Mouse (Mus musculus) left cerebral cortex, postnatal 10 days (tissue): ENCODE results near the gene Fam234b. TPM values are rescaled to one million over a fixed set of nuclear protein-coding genes. Genes with fewer than 3 reads are reported as not detected.

Experiments used
- DNase-seq, 2 experiments: peaks; one replicate each; pipeline ENCODE4 v3.0.0; 2021 to 2022; ENCODE audit warnings: low spot score in 2 of 2, mixed read lengths in 1 of 2; ENCODE audit errors: extremely low spot score in 1 of 2
- intact Hi-C: fragments of 180-260 bp; cut with DNase I; formaldehyde crosslinking; loops from one replicate; pipeline ENCODE4 v1.15.1; 2025
- total RNA-seq, 2 experiments: library from RNA; stranded (reverse); gene quantifications; 2 replicates each; pipeline ENCODE4 v1.2.3; 2021

The Fam234b gene
- total RNA-seq, 2 experiments from 2014 or later = 98.1 TPM

DNA sequence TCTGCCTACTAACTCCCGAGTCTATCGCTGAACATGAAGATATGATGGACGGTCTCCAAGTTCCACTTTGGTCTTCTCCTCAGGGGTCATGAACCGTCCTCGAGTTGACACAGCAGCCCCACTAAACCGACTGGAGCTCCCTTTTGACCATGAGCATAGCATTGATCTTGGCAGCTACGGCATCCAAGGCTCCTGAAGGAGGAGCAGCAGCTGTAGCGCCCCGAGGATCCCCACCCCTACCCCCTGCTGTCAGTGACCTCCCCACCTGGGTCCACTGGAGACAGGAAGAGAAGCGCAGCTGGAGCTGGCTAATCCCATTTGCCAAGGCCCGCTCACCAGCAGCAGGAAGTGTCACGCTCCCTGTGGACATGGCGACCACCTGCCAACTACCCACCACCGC is 26.0 kb upstream of the Fam234b start:
- intact Hi-C loops = no loop called here
- no peak for DNase-seq

DNA sequence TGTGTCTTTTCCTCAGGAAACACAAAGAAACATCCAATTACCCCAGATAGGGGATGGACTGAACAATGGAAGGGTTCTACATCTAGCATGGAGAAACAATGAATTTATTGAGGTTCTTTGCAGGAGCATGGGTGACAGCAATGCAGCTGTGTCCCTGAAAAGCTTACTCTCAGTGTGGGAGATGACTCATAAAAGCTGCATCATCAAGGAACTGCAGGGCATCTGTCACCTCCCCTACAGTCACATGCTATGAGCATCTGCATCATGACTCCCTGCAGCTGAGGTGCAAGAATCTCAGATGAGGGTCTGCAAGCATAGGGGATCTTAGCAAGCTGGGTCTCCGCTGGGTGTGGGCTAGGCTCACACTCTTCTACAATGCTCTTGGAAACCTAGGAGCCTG is 22.8 kb upstream of the Fam234b start:
- intact Hi-C loops = no loop called here
- no peak for DNase-seq

DNA sequence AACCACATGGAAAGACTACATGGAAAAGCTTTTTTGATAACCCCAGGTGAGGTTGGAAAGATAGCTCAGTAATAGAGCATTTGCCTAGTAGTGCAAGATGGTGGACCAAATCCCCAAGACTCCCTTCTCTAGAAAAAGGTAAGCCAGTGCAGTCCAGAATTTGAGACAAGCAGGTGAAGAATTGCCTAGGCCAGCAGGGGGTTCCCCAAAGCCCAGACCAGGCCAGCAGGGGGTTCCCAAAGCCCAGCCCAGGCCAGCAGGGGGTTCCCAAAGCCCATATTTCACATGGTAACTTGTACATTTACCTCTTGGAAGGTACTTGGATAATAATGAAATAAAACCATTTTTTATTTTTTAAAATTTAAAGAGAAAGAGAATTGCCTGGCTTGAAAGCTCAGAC is 20.5 kb upstream of the Fam234b start:
- DNase-seq = no peak
- intact Hi-C loops = no loop called here

DNA sequence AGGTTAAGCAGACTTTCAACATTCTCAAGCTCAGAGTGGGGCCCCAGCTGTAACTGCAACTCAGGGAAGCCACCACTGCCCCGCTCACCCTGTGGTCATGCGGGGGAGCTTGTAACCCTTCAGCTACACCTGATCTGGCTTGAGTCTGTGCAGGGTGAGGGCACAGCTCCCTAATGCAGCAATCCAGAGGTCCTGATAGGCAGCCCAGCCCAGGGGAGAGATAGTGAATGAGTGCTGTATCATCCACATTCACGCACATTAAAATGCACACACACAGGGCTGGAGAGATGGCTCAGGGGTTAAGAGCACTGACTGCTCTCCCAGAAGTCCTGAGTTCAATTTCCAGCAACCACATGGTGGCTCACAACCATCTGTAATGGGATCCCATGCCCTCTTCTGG is 19.2 kb upstream of the Fam234b start:
- no peak for DNase-seq
- intact Hi-C loops = no loop called here

DNA sequence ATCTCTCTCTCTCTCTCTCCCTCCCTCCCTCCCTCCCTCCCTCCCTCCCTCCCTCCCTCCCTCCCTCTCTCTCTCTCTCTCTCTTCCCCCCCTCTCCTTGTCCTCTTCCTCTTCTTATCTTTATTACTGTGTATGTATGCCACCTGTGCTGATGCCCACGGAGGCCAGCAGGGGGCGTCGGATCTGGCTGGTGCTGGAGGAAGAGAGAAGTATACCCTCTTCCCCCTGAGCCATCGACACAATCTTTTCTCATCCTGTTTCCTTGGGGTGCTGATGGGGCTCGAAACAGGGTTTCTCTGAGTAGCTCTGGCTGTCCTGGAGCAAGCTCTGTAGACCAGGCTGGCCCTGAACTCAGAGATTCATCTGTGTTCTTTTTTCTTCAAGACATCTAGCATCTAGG is 14.9 kb upstream of the Fam234b start:
- no peak for DNase-seq
- intact Hi-C loops = no loop called here

DNA sequence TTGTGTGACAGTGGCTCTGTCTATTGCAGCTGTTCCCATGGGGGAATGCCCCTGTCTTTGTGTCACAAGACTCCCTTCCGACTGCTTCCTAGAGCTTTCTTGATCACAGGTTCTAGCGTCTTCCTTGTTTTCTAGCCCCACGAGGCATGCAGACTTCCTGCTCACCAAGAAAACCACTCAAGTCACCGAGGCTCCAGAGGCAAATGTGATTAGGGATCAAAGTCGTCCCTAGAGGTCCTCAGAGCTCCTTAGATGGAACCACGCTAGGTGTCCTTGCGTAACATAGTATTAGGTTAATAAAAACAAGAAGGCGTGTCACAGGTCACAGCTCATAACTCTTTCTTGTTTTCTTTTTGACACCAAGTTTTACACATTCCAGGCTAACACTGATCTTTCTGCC is 13.8 kb upstream of the Fam234b start:
- DNase-seq = no peak
- intact Hi-C loops = no loop called here

DNA sequence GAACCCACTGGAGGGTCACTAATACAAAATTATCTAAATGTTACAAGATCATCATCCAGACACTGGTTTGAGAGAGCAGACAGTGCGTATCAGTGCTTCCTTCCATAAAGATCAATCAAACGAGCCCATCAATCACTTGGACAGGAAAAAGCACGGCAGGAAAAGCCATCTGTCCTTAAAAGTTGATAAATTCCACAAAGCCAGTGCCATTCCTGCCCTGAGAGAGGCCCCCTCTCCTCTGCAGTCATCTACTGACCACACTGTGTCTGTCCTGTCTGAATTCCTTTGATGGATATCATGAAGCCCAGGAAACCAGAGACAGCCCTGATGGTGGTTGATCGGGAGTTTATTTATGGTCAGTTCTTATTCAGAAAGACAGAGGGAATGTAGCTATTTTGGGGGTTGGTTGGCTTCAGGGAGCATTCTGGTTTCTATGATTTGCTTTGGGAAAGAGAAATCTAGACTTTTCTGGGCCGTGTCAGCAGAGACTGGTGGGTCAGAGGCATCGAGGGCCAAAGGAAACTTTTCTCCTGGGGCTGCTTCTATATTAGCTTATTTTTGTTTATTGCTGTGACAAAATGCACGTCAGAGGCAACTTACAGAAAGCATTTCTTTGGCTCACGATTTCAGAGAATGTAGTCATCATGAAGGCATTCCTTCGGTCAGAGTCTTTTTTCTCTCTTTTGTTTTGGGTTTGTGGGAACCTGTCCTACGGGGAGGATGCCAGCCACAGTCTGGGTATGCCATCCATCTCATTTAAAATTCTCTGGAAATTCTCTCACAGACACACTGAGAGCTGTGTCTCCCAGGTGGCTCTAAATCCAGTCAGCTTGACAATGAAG is 10.5 kb upstream of the Fam234b start:
- intact Hi-C loops = no loop called here
- no peak for DNase-seq

DNA sequence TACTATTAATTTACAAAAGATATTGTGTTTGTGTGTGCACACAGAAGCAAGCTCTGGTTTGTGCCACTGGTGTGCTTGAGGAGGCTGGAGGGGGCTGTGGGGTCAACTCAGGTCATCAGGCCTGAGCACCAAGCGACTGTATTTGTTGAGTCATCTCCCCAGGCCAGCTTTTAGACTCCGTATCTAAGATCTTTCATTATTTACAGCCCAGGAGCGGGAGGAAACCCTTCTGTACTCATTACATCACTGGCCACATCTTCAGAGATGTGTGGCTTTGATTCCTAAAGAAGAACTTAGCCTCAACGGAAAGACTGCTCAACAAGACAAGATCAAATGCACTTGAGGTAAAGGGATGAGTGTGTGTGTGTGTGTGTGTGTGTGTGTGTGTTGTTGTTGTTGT is 9.1 kb upstream of the Fam234b start:
- DNase-seq = no peak
- intact Hi-C loops = no loop called here

DNA sequence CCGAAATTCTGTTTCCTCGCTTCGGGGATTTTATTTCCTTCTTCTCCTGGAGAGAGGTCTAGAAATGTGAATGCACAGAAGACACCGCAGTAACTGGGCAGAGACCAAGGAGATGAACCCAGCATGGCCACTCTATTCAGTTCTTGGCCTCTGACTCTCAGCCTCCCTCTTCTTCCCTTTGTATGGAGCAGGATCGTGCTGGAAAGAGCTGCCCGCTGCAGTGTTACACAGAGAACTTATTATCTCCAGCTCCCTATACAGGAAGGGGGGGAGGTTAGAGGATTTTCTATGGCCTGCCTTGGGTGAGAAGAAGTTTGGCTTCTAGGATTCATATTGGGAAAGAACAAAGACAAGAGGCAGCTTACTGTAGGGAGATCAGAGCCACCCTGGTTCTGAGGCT is 7.7 kb upstream of the Fam234b start:
- intact Hi-C loops = no loop called here
- DNase-seq = no peak

DNA sequence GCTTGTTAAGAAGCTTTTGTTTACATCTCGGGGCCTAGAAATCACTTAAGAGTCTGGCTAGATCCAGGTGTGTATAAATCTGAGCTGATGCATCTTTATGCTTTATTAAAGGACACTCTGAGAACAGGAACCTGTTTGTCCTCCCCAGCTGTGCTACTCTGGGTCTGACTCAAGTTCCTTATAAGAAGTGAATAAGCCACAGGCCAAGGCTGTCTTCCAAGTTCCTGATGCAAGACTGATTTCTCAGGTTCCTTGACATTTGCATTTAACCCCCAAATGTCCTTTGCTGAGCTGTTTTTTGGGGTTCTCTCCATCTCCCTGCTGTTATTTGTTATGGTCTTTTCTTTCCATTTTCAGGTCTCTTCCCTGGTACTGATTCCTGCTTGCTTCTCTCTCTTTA is 5.9 kb upstream of the Fam234b start:
- no peak for DNase-seq

DNA sequence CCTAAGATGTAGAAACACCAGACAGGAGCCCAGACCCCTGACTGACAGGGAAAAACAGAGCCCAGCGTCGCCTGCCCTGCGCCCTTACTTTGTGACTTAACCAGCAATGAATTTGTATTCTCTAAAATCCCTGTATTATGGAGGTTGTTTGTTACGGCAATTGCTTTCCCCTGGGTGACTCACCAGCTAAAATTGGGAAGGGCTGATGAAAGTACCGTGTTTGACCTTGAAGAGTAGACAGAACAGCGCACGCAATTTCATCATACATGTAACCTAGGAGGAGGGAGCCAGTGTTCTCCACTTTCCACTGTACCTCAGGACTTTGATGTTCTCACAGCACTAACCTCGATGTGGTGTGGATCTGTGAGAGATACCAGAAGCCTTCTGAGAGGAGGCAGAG is 4.8 kb upstream of the Fam234b start:
- no peak for DNase-seq
- intact Hi-C loops = no loop called here

More for the DNA sequence above, 5.9 kb upstream of the Fam234b start:
- intact Hi-C loops = no loop called here

DNA sequence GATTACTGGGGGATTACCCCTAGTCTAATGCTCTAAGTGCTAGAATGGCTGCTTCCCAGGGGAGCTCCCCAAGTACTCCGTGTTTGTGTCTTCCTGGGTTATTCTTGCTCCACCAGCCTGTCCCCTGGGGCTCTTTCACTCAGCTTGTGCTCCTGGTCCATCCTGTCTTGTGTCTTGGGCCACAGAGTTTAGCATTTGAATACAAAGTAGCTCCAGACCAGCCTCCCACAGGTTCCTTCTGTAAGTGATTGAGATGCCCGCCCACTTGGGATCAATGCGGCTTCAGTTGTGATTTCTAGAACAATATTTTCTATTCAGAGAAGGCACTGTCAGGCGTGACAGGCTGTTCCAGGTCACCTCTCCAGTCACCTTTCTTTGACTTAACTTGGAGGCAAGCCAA is 4.0 kb upstream of the Fam234b start:
- no peak for DNase-seq
- intact Hi-C loops = no loop called here

DNA sequence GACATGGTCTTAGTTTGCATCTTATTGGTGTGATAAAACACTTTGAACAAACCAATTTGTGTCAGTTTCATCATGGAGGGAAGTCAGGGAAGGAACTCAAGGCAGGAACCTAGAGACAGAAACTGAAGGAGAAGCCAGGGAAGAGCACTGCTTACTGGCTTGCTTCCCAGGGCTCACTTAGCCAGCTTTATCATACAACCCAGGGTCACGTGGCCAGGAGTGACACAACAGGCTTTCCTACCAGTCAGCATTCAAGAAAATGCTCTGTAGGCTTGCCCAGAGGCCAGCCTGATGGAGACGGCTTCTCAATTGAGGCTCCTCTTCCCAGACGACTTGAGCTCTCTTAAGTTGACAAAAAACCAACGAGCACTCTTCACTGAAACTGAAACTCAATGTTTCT is 2.9 kb upstream of the Fam234b start:
- intact Hi-C loops = no loop called here
- no peak for DNase-seq

DNA sequence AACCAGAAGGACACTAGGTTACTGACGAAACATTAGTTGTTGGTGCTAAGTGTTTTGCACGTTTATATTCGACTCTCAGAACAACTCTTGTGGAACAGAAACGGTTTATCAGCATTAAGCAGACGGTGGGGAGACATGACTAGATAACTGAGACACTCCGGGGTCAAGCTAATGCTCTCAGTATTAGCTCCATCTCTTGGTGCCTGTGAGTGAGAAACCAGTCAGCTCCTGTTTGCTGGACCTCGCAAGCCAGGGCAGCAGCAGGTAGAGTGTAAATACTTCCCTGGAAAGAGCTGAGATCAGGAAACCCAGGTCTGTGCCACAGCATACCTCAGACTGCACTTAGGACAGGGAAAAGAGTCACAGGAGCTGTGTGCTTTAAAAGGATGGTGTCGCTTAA is 1.1 kb upstream of the Fam234b start:
- no peak for DNase-seq
- intact Hi-C loops = no loop called here

DNA sequence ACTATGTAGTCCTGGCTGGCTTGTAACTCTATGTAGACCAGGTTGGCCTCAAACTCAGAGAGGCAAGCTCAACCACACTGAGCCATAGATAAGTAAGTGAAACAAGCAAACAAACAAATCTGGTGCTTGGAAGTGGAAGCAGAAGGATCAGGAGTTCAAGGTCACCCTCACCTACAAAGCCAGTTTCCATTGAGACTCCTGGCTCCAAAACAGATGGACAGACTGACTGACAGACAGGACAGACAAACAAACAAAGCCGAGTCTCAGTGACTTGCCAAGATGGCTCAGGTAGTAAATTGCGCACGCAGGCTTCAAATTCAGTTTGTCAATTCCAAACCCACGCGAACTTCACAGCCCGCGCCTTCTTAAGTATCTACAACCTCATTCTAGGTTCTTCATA is 331 bp upstream of the Fam234b start:
- intact Hi-C loops = no loop called here
- DNase-seq = no peak

DNA sequence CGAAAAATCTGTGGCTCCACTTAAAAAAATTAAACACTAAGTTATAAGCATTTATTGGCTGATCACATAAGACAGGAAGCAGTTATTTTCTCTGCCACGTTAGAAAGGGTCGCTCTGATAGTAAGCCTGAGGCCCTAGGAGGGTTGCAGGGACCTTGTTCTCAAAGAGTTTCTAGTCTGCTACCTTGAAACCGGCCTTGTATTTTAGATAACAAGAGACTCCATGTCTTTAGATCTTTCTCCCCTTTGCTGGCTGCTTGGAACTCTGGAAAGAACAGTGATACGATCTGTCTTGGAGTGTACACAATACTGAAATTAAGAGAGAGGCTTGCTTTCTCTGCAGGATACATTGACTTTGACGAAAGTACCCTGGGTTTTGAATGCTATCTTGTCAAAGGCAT is 949 bp downstream of the Fam234b start:
- intact Hi-C loops = no loop called here
- DNase-seq = no peak

DNA sequence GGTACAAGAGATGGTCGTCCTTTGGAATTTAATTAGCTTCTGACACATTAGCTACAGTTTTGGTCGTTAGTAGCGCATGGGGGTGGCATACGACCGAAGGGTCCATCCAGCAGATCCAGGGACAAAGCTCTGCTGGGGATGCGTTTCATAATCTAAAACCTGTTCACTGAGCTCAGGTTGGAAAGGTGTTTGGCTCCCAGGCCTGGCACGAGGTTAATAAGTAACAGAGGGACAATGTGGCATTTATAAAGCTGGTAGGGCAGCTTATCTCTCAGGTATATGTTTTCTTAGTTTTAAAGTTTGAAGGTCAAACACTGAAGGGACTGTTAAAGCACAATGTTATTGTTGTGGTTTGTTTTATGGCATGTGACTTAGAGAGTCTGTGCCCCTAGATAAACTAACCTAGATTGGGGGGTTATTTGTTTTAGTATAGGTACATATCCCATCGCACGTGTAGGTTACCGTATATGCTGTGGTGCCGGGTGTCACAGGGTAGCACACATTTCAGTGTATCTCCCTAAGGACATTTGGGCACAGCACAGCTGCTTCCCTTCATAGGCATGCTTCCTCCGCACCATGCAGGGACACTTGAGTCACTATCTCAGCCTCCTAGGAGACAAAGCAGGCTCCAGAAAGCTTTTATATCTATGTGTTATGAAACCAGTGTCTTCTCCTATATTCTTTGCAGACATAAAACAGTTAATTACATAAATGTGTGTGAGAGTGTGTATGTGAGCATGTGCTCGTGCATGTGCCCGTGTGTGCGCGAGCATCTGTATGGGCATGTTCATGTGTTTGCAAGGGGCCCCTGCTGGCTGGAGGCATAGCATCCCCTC is 2.6 kb downstream of the Fam234b start:
- no peak for DNase-seq
- intact Hi-C loops = no loop called here

DNA sequence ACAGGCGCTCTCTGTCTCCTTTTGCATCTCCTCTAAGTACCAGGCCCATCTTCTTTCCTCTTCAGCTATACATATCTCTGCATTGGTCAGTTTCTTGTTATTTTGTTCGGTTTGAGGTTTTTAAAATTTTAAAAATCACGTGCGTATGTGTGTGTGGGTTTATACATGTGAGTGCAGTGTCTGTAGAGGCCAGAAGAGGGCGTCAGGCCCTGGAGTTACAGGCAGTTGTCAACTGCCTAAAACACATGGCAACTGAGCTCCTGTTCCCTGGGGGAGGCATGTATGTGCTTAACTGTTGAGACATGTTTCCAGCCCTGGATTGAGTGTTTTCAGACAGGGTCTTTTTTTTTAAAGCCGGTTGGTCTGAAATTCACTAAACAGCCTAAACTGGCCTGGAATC is 4.9 kb downstream of the Fam234b start:
- intact Hi-C loops = no loop called here
- DNase-seq = no peak

DNA sequence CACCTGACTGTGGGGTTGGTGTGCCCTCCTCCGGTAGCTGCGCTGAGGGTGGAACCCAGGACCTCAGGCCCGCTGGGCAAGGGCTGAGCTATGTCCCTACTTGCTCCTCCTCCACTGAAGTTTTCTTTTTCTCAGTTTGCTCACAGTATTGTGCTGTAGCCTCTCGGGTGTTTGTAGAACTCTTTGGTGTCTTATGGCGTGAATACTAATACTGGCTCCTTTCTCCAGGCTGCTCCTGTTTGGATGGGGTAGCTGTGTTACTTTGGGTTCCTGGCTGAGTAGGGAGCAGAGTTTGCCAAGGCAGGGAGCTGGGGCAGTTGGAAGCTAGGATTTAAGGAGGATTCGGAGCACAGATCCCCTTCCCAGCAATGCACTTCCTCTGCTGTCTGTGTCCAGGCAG is 6.0 kb downstream of the Fam234b start:
- peak in 1 of 2 experiments; percentile 45 for DNase-seq

DNA sequence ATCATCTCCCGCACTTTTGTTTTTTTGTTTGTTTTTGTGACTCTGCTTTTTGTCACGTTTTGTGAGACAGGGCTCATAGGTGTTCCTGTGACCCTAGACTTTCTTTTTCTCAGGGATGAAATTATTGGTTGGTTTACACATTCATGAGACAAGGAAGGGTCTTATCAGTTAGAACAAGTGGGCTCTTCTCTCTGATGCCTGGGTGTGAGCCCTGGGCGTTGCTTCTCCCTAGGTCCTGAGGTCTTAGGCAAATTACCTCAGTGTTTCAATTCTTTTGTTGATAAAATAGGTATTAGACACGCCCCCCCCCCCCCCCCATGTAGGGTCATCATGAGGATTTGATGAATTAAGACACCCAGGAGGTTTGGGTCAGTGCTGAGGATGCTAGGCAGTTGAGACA is 7.1 kb downstream of the Fam234b start:
- intact Hi-C loops = no loop called here
- DNase-seq = no peak

More for the DNA sequence above, 6.0 kb downstream of the Fam234b start:
- intact Hi-C loops = no loop called here
